Mouse (Mus musculus) neural tube, embryonic 13.5 days (tissue): ENCODE results near the gene Ptcra. TPM values are rescaled to one million over a fixed set of nuclear protein-coding genes. Genes with fewer than 3 reads are reported as not detected.

ENCODE experiments used
- ATAC-seq: fragments of 200-750 bp; cut with Nextera tagmentation; 2 replicates; pipeline ENCODE4 v1.8.0; 2017; ENCODE audit warnings: low read depth, mild to moderate bottlenecking, moderate TSS enrichment, moderate library complexity
- H3K27ac ChIP-seq: fragments of 300-500 bp; sonication (generic); replicated peaks from 2 replicates; pipeline ENCODE4 v1.5.1; 2015; ENCODE audit warnings: moderate library complexity, mild to moderate bottlenecking, inconsistent platforms
- H3K27me3 ChIP-seq: fragments of 300-500 bp; sonication (generic); 2 replicates; pipeline ENCODE4 v1.6.1; 2015; ENCODE audit warnings: mild to moderate bottlenecking, inconsistent platforms
- H3K36me3 ChIP-seq: fragments of 300-500 bp; sonication (generic); 2 replicates; pipeline ENCODE4 v1.6.1; 2015; ENCODE audit warnings: mild to moderate bottlenecking, inconsistent platforms
- H3K4me1 ChIP-seq: fragments of 300-500 bp; sonication (generic); replicated peaks from 2 replicates; pipeline ENCODE4 v1.6.1; 2015; ENCODE audit warnings: inconsistent platforms
- H3K4me2 ChIP-seq: fragments of 300-500 bp; sonication (generic); 2 replicates; pipeline ENCODE4 v1.6.1; 2015; ENCODE audit warnings: inconsistent platforms, mild to moderate bottlenecking, moderate library complexity
- H3K4me3 ChIP-seq: fragments of 300-500 bp; sonication (generic); 2 replicates; pipeline ENCODE4 v1.5.1; 2015; ENCODE audit warnings: mild to moderate bottlenecking, inconsistent platforms
- H3K9ac ChIP-seq: fragments of 300-500 bp; sonication (generic); 2 replicates; pipeline ENCODE4 v1.6.1; 2015; ENCODE audit warnings: moderate library complexity, mild to moderate bottlenecking, inconsistent platforms
- H3K9me3 ChIP-seq: fragments of 300-500 bp; sonication (generic); 2 replicates; pipeline ENCODE4 v1.6.1; 2016; ENCODE audit warnings: inconsistent platforms
- WGBS: fragments of 180-500 bp; shearing (Covaris S2); methylation state at CpG from one replicate; pipeline ENCODE4 v1.1.7; 2015; 5-methylcytosine and 5-hydroxymethylcytosine counted together
- polyA plus RNA-seq: library from polyadenylated mRNA; unstranded; fragments of >200 nt; fragmentation: Nextera tagmentation; extraction: Ambion mirVana; gene quantifications from 2 replicates; pipeline ENCODE4 v1.2.1, GENCODE M21; 2015

Ptcra gene
- polyA plus RNA-seq, 1 experiment from 2014 or later: 0.39 TPM

GRCm38 (mm10) chr17:46736160-46736559 is 27.4 kb downstream of the Ptcra start:
- Histone ChIP-seq H3K9me3 (no peaks in the 10 kb centered on the region), H3K4me2 (no peak overlapping the region), H3K36me3 (peaks cover 44% of the 10 kb centered on the region), H3K27me3 (no peaks in the 10 kb centered on the region), H3K4me1 (no peaks in the 10 kb centered on the region), H3K9ac (no peak overlapping the region), H3K27ac (no peak overlapping the region), H3K4me3 (no peak overlapping the region)
- ATAC-seq: no peak
- 63% methylated on average over 10 of the region's 10 CpGs for WGBS

- Histone ChIP-seq H3K9me3 (no peaks in the 10 kb centered on the region), H3K27ac (no peak overlapping the region), H3K36me3 (peaks cover 42% of the 10 kb centered on the region), H3K9ac (no peak overlapping the region), H3K4me3 (no peak overlapping the region), H3K4me1 (no peaks in the 10 kb centered on the region), H3K4me2 (no peak overlapping the region), H3K27me3 (no peaks in the 10 kb centered on the region)
- ATAC-seq: 0 out of 2 replicates have a peak, but pooled peaks have one; percentile 19
- 89% methylated on average over 7 of the region's 7 CpGs for whole genome bisulfite sequencing
Measured at GRCm38 (mm10) chr17:46735287-46735686, 28.2 kb downstream of the Ptcra start.

- Histone ChIP-seq H3K4me1 (no peaks in the 10 kb centered on the region; the same call in 1 of the 2 replicates), H3K9me3 (no peaks in the 10 kb centered on the region), H3K27me3 (peaks cover 7% of the 10 kb centered on the region), H3K27ac (no peak overlapping the region), H3K4me3 (no peak overlapping the region), H3K36me3 (peaks cover 40% of the 10 kb centered on the region), H3K4me2 (no peak overlapping the region), H3K9ac (no peak overlapping the region)
- no peak for ATAC-seq
- WGBS: 92% methylated on average over 3 of the region's 3 CpGs
Measured at GRCm38 (mm10) chr17:46734055-46734454, 29.5 kb downstream of the Ptcra start.

GRCm38 (mm10) chr17:46728904-46729318 is 34.6 kb downstream of the Ptcra start, which contains the start of gene Gnmt:
Gene Gnmt, minus strand, starts transcription at chr17:46729168.
- Histone ChIP-seq H3K4me2 (peak within 1 kb of the TSS; percentile 21; the same call in 1 of the 2 replicates), H3K4me3 (no peak within 1 kb of the TSS), H3K27me3 (peaks cover 19% of the 10 kb centered on the region), H3K27ac (no peak within 1 kb of the TSS), H3K9ac (peak within 1 kb of the TSS; percentile 51), H3K4me1 (no peaks in the 10 kb centered on the region; the same call in 1 of the 2 replicates), H3K36me3 (peaks cover 22% of the 10 kb centered on the region), H3K9me3 (no peaks in the 10 kb centered on the region)
- WGBS: 24% methylated on average over 24 of the region's 24 CpGs
- ATAC-seq: no peak

GRCm38 (mm10) chr17:46728496-46728895 is 35.0 kb downstream of the Ptcra start:
- H3K27me3 ChIP-seq: peaks cover 19% of the 10 kb centered on the region
- ATAC-seq: no peak
- H3K4me3 ChIP-seq: no peak overlapping the region
- H3K4me1 ChIP-seq: no peaks in the 10 kb centered on the region; the same call in 1 of the 2 replicates
- WGBS: 49% methylated on average over 11 of the region's 11 CpGs
- H3K36me3 ChIP-seq: peaks cover 26% of the 10 kb centered on the region
- no peaks in the 10 kb centered on the region for H3K9me3 ChIP-seq
- 0 out of 2 replicates have a peak overlapping the region, but pooled peaks have one; percentile 21 for H3K4me2 ChIP-seq
- peak overlapping the region; percentile 51; the same call in 1 of the 2 replicates for H3K9ac ChIP-seq
- no peak overlapping the region for H3K27ac ChIP-seq

- ATAC-seq: no peak
- H3K4me1 ChIP-seq: no peaks in the 10 kb centered on the region; the same call in 1 of the 2 replicates
- H3K27ac ChIP-seq: no peak overlapping the region
- no peaks in the 10 kb centered on the region for H3K9me3 ChIP-seq
- peaks cover 19% of the 10 kb centered on the region for H3K27me3 ChIP-seq
- no peak overlapping the region for H3K4me2 ChIP-seq
- peaks cover 31% of the 10 kb centered on the region for H3K36me3 ChIP-seq
- 41% methylated on average over 6 of the region's 6 CpGs for WGBS
- H3K9ac ChIP-seq: no peak overlapping the region
- no peak overlapping the region for H3K4me3 ChIP-seq
Measured at GRCm38 (mm10) chr17:46728021-46728420, 35.5 kb downstream of the Ptcra start.

GRCm38 (mm10) chr17:46727271-46727670 is 36.2 kb downstream of the Ptcra start:
- Histone ChIP-seq H3K9ac (no peak overlapping the region), H3K4me2 (no peak overlapping the region), H3K36me3 (peaks cover 34% of the 10 kb centered on the region), H3K4me1 (no peaks in the 10 kb centered on the region; the same call in 1 of the 2 replicates), H3K27me3 (peaks cover 19% of the 10 kb centered on the region), H3K4me3 (no peak overlapping the region), H3K27ac (no peak overlapping the region), H3K9me3 (no peaks in the 10 kb centered on the region)
- WGBS: 88% methylated on average over 11 of the region's 11 CpGs
- no peak for ATAC-seq

- peaks cover 19% of the 10 kb centered on the region for H3K27me3 ChIP-seq
- no peaks in the 10 kb centered on the region for H3K9me3 ChIP-seq
- ATAC-seq: no peak
- WGBS: 91% methylated on average over 26 of the region's 26 CpGs
- no peak overlapping the region for H3K9ac ChIP-seq
- H3K4me3 ChIP-seq: no peak overlapping the region
- no peak overlapping the region for H3K27ac ChIP-seq
- H3K4me2 ChIP-seq: no peak overlapping the region
- no peaks in the 10 kb centered on the region; the same call in 1 of the 2 replicates for H3K4me1 ChIP-seq
- H3K36me3 ChIP-seq: peaks cover 47% of the 10 kb centered on the region
Measured at GRCm38 (mm10) chr17:46725731-46726645, 37.5 kb downstream of the Ptcra start.

GRCm38 (mm10) chr17:46725273-46725672 is 38.2 kb downstream of the Ptcra start:
- Histone ChIP-seq H3K9ac (no peak overlapping the region), H3K9me3 (no peaks in the 10 kb centered on the region), H3K36me3 (peaks cover 54% of the 10 kb centered on the region), H3K27me3 (peaks cover 19% of the 10 kb centered on the region), H3K27ac (no peak overlapping the region), H3K4me1 (no peaks in the 10 kb centered on the region; the same call in 1 of the 2 replicates), H3K4me2 (no peak overlapping the region), H3K4me3 (no peak overlapping the region)
- 48% methylated on average over 9 of the region's 9 CpGs for WGBS
- no peak for ATAC-seq

- ATAC-seq: no peak
- peaks cover 54% of the 10 kb centered on the region for H3K36me3 ChIP-seq
- H3K9me3 ChIP-seq: no peaks in the 10 kb centered on the region
- no peak overlapping the region for H3K27ac ChIP-seq
- no peaks in the 10 kb centered on the region; the same call in 1 of the 2 replicates for H3K4me1 ChIP-seq
- H3K4me3 ChIP-seq: no peak overlapping the region
- 80% methylated on average over 20 of the region's 20 CpGs for WGBS
- no peak overlapping the region for H3K9ac ChIP-seq
- no peak overlapping the region for H3K4me2 ChIP-seq
- H3K27me3 ChIP-seq: peaks cover 18% of the 10 kb centered on the region
Measured at GRCm38 (mm10) chr17:46724477-46725084, 38.9 kb downstream of the Ptcra start.

- ATAC-seq: no peak
- Histone ChIP-seq H3K27ac (no peak overlapping the region), H3K9me3 (no peaks in the 10 kb centered on the region), H3K36me3 (peaks cover 58% of the 10 kb centered on the region), H3K4me3 (no peak overlapping the region), H3K4me2 (no peak overlapping the region), H3K27me3 (no peaks in the 10 kb centered on the region), H3K4me1 (no peaks in the 10 kb centered on the region), H3K9ac (no peak overlapping the region)
- WGBS: 88% methylated on average over 7 of the region's 7 CpGs
Measured at GRCm38 (mm10) chr17:46721077-46721476, 42.4 kb downstream of the Ptcra start.
